Mouse (Mus musculus) MEL (cell line): Measurements from ENCODE around the gene Chat.

Experiments used
- BHLHE40 ChIP-seq: IDR thresholded peaks from 2 replicates; pipeline ENCODE4 v1.6.1; 2012; ENCODE audit warnings: low read depth, mild to moderate bottlenecking, inconsistent platforms, low read length, improper control_type of control experiment, borderline replicate concordance
- CTCF ChIP-seq, 3 experiments: IDR thresholded peaks in 2 of 3; conservative IDR thresholded peaks in 1 of 3; 2 replicates each; pipeline ENCODE4 v1.5.1; 2011 to 2012; ENCODE audit warnings: low read length in 3 of 3, low read depth in 2 of 3, mild to moderate bottlenecking in 2 of 3, improper control_type of control experiment in 1 of 3, inconsistent platforms in 1 of 3, mixed read lengths in 1 of 3, moderate library complexity in 1 of 3; ENCODE audit not compliant: control insufficient read depth in 1 of 3, insufficient read depth in 1 of 3, poor library complexity in 1 of 3, severe bottlenecking in 1 of 3
- E2F4 ChIP-seq: IDR thresholded peaks from 2 replicates; pipeline ENCODE4 v1.6.1; 2011; ENCODE audit warnings: low read depth, low read length, improper control_type of control experiment, borderline replicate concordance
- EP300 ChIP-seq, 2 experiments: IDR thresholded peaks; 2 replicates each; pipeline ENCODE4 v1.6.1; 2011; ENCODE audit warnings: improper control_type of control experiment in 2 of 2, low read length in 2 of 2, low read depth in 1 of 2, mild to moderate bottlenecking in 1 of 2
- ETS1 ChIP-seq: IDR thresholded peaks from 2 replicates; pipeline ENCODE4 v1.6.1; 2012; ENCODE audit warnings: low read depth, mild to moderate bottlenecking, inconsistent platforms, low read length, improper control_type of control experiment, moderate library complexity
- MAFK ChIP-seq: IDR thresholded peaks from 2 replicates; pipeline ENCODE4 v1.6.1; 2011; ENCODE audit warnings: low read depth, mild to moderate bottlenecking, low read length, improper control_type of control experiment, borderline replicate concordance
- MAX ChIP-seq: IDR thresholded peaks from 2 replicates; pipeline ENCODE4 v1.6.1; 2011; ENCODE audit warnings: low read length, improper control_type of control experiment
- MYB ChIP-seq: IDR thresholded peaks from 2 replicates; pipeline ENCODE4 v1.6.1; 2011; ENCODE audit warnings: mild to moderate bottlenecking, low read depth, low read length, improper control_type of control experiment
- SMC3 ChIP-seq: IDR thresholded peaks from 2 replicates; pipeline ENCODE4 v1.6.1; 2011; ENCODE audit warnings: low read depth, low read length, improper control_type of control experiment
- TCF12 ChIP-seq: IDR thresholded peaks from 2 replicates; pipeline ENCODE4 v1.6.1; 2014; ENCODE audit warnings: low read depth, mild to moderate bottlenecking, inconsistent platforms, low read length, improper control_type of control experiment, moderate library complexity
- ZC3H11A ChIP-seq: IDR thresholded peaks from 2 replicates; pipeline ENCODE4 v1.6.1; 2012; ENCODE audit warnings: low read depth, mild to moderate bottlenecking, inconsistent platforms, low read length, improper control_type of control experiment
- ZKSCAN1 ChIP-seq: IDR thresholded peaks from 2 replicates; pipeline ENCODE4 v1.6.1; 2012; ENCODE audit warnings: low read depth, mild to moderate bottlenecking, inconsistent platforms, low read length, improper control_type of control experiment, moderate library complexity
- ZNF384 ChIP-seq: IDR thresholded peaks from 2 replicates; pipeline ENCODE4 v1.6.1; 2012; ENCODE audit warnings: low read depth, mild to moderate bottlenecking, inconsistent platforms, low read length, improper control_type of control experiment

DNA sequence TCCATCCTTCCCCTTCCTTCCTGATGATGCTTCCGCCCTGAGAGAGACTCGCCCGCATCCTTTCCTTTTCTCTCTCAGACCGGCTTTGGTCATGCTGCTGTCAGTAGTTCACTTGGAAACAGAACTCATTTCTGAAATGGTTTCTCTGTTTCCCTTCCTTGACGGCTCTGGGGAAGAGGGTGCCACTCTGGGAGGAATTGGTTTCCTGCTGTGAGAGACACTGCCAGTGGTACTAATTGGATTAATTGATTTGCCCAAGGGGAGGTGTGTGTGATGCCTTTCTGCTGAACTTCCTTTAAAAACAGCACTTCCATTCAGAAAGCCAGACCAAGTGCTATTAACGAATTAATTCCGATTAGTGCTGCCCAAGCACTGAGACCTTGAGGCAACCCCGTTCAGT, 22.3 kb downstream of the Chat start:
- TF ChIP-seq SMC3: no peak
- TF ChIP-seq ZC3H11A: no peak
- TF ChIP-seq MAFK: no peak
- TF ChIP-seq ETS1: no peak
- no peak for TF ChIP-seq CTCF (IDR thresholded peaks at IDR 0.05 in 2 of 3, conservative IDR thresholded peaks at IDR 0.05 in 1 of 3; ENCODE audit: control insufficient read depth in 1 of 3, insufficient read depth in 1 of 3, low read depth in 2 of 3, low read length in 3 of 3, poor library complexity in 1 of 3, severe bottlenecking in 1 of 3)
- TF ChIP-seq BHLHE40: no peak
- no peak for TF ChIP-seq ZKSCAN1
- TF ChIP-seq MYB: no peak
- no peak for TF ChIP-seq E2F4
- no peak for TF ChIP-seq ZNF384
- no peak for TF ChIP-seq MAX
- no peak for TF ChIP-seq EP300 (IDR thresholded peaks at IDR 0.05; ENCODE audit: low read depth in 1 of 2, low read length in 2 of 2)
- TF ChIP-seq TCF12: no peak
